Mouse (Mus musculus) adipocyte (in vitro differentiated cells): ENCODE measurements at regions not wholly inside any gene's neighbourhood (a gene's known extent, or its start where the extent isn't known, plus 50 kb on each side); places are given as distances from the start of the nearest gene placed in this dataset.
"Not testable (repeated sequence)": the region's sequence is repeated elsewhere in the genome, so short reads cannot be mapped to it uniquely, and the experiment has no call there.

Source experiments
- DNase-seq: peaks from one replicate; pipeline ENCODE4 v3.0.0-alpha.2; 2016; ENCODE audit warnings: low spot score

DNA sequence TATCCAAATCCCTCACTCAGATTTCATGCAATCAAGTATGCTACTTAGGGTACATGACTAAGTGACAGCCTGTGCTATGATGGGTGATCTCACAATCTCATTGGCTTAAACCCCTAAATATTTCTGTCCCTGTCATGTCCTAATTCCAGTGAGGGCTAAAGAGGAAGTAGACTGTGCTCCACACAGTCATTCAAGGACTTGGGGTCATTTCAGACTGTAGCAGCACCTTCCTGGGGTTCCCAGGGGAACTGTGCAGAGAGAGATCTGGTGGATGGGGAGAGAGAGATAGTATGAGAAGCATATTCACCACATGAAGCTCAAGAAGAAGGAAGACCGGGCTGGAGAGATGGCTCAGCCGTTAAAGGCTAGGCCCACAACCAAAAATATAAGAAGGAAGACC is 100.7 kb downstream of the H2al2a start:
- no peak for DNase-seq

DNA sequence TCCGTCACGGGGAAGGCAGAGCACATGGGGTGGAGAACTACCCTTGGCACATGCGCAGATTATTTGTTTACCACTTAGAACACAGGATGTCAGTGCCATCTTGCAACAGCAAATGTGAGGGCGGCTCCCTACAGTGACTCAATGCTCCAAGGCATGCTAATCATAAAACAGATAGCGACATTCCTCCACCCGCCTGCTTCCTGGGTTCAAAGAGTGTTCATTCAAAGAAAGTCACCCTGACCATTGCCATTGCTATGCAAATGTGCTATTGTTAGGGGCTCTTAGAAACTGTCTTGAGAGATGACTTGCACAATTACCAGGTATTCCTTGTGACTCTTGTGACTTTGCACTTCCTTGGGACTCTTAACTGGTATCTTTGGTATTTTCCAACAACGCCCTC is 104.1 kb downstream of the H2al2a start:
- DNase-seq: not testable (repeated sequence)

DNA sequence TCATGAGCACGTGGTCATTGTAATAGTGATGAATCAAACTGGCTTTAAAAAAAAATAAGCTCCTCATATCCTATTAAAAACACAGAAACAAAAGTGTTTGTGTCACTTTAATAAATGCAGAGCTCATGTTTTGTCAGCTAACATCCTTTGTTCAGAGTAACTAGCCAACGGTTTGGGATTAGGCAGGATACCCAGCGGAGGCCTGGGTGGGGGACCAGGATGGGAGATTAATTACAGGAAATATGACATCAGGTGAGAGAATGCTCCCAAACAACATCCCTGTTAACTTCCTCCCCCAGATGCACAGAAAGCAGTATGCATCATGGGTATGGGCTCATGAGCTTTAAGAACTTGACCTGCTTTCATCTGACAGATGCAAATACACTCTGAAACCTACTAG is 109.1 kb downstream of the H2al2a start:
- DNase-seq: no peak

GRCm38 (mm10) chr2:17882389-17882788 is 114.4 kb downstream of the H2al2a start:
- DNase-seq: no peak

GRCm38 (mm10) chr2:17880800-17881717 is 115.7 kb downstream of the H2al2a start:
- no peak for DNase-seq

DNA sequence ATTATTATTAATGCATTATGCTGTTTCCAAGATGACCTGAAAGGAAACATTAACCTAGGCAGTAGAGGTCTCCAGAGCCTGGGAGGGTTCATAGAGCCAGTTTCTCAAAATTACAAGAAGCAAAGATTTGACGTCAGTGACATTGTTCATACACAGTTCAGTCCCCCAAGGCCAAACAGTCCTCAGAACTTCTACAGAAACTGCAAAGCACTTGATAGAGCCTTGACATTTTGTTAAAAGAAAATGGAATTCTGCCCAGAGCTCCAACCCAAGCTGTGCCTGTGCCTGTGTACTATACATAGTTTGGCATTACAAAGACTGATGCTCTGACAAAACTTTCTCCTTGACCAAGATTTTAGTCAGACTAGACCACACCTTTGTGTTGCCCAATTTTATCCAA is 118.9 kb downstream of the H2al2a start:
- DNase-seq: no peak

DNA sequence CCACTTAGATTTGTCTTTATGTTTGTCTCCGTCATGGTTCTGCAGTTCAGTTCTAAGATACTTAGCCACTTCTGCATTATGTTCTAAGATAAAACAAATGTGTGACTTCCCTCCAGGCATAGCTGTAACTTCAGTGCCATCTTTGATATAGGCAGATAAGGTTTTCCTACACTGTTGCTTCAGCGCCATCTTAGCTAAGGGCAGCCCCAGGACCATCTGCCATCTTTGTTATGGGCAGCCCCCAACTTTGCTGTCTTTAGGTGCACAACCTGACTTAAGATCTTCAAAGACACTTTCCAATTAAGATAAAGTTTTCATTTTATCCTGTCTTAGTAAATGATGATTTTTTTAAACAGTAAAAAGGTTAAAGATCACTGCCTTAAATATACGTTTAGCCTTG is 119.8 kb downstream of the H2al2a start:
- no peak for DNase-seq

- DNase-seq: no peak
These were observed 120.6 kb downstream of the H2al2a start for GRCm38 (mm10) chr2:17876155-17876554.

DNA sequence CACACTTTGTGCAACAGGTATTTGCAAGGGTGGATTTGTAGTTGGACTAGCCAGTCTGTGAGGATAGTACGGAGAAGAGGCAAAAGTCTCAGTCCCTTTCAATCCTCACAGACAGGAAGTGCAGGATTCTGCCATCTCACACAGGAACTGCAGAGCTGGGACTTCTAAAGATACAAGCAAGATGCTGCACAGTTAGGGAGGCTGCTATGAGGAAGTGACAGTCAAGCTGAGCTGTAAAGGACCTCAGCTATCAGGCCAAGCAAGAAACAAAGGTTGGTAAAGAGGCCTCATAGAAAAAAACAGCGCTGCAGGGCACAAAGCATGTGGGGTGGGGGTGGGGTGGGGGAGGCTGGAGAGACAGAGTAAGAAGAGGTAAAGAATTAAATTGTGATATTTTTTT is 126.2 kb downstream of the H2al2a start:
- no peak for DNase-seq

- no peak for DNase-seq
These were observed 128.6 kb downstream of the H2al2a start for GRCm38 (mm10) chr2:17868145-17868544.

DNA sequence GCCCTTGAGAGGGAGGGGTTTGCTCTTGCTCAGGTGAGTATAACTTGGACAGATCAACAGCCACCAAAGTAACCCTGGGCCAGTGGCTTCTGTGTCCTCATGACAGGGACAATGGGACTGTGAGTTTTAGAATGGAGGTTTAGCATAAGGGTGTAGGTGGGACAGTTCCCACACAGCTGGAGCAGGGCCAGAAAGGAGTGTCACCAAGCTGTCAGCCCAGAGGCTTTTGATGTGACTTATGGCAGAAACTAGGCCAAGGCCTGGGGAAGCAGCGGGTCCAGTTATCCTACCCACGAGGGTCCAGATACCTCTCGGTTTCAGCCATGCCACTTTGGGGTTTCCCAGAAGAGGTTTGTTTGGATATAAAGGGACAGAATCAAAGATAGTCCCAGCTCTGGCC is 129.4 kb downstream of the H2al2a start:
- DNase-seq: no peak

DNA sequence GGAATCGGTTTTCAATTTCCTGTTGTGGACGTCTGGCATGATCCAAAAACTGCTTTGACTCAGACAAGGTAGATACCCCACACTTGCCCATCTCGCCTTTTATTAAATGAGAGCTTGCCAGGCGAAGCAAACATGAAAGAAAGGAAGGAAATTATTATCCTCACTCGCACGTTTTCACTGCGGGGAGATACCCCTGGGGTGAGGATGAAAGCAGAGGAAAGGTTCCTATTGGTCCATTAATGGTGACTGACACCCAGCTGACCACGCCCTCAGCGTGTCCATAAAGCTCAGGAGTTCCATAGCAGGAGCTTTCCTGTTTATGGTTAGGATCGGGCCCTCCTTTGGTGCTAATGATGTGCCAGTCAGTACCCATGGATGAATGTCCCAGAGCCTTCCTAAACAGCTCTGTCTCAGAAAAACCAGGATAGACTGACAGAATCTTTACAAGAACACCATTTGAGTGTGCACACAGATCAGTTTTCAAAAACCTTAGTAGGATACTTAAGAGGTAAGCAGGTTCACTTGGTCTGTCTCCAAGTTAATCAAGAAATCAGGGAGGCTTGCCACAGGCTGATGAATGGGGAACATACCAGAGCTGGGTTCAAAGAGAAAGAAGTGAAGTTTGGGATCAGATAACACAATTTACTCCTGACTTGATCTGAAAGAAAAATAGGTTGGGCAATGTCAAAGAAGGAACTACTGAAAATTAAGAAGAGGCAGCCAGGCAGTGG is 130.7 kb upstream of the Nebl start:
- no peak for DNase-seq

DNA sequence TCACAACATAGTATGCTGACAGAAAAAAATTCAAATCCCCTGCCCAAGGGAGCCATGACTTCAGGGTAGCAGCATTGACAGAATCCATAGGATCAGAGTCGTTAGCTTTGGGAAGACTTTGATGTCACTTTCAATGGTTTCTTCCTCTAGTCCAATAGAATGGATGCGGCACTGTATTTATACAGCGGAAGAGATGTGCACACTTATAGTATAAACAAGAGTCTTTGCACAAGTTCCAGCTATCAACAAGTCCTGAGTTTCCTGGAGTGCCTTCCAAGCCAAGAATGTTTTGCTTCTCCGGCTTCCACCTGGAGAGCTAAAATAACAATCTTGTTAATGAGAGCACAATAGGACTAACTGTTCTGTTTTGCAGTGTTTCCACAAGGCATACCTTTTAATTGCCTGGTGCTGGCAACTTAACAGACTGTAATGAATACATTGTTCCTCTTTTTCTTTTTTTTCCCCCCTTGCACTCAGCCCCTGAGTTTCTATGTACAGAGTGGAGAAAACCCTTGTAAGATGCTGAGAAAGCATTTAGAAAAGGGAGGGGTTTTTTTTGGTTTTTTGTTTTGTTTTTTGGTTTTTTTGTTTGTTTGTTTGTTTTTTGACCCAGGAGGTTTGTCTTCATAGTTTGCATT is 129.8 kb upstream of the Nebl start:
- DNase-seq: no peak

GRCm38 (mm10) chr2:17859234-17859633 is 128.0 kb upstream of the Nebl start:
- no peak for DNase-seq

- no peak for DNase-seq
These were observed 127.1 kb upstream of the Nebl start for GRCm38 (mm10) chr2:17858326-17858725.

GRCm38 (mm10) chr2:17855566-17856264 is 124.5 kb upstream of the Nebl start:
- DNase-seq: no peak

DNA sequence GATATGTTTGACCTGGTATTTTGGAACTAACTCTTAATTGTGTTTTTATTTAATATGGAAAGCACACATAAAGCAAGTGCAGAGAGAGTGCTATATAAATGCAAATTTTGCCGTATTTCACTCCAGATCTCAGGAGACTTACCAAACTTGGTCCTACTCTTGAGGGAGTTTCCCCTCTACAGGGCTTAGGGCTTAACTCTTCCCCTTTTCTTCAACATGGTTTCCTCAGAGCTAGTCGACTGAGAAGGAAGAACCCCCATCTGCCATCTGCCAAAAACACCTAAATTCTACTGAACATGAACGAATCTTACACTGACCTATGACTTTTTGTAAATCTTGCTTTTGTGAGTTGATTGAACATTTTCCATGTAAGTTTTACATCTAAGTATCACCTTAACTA is 122.8 kb upstream of the Nebl start:
- DNase-seq: no peak

DNA sequence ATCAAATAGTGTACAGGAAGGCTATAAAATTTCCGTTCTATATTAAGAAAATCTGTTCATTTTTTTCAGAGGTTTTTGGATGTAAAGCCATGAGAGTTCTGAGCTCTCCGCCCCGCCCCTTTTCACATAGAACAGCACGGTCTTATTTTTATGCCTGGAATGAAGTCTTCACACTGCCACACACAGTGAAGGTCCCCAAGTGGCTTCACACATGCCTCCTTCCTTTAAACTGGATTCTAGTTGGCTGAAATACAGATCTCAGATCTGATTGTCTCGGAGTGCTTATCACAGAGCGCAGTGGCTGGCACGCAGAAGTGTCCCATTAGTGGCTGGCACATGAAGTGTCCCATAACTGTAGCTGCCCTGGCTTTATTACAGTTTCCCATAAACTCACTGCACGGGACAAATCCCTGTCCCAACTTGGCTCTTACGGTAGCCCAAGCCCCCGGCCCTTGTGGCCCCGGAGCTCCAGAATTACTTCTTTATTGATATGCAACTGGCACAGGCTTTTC is 122.3 kb upstream of the Nebl start:
- DNase-seq: no peak

GRCm38 (mm10) chr2:17852740-17853499 is 121.7 kb upstream of the Nebl start:
- no peak for DNase-seq

GRCm38 (mm10) chr2:17850741-17851140 is 119.5 kb upstream of the Nebl start:
- no peak for DNase-seq

DNA sequence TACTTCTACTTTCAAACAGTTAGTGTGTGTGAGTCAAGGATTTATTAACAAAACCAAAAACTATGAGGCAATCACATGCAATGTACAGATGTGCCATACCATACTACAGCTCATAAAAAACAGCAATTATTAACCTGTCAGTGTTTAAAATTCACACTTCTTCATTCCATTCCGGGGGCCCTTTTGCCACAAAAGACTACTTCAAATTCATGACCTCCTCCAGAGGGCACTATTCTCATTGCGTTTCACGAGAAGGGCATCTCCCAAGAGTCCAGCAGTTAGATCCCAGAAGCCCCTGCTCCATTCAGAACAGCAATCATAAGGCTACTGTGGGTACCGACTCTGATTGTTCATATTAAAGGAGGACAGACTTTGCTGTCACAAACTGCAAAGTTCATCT is 118.0 kb upstream of the Nebl start:
- DNase-seq: peak; percentile 5
